Mouse (Mus musculus) ZHBTc4 (cell line): ENCODE measurements at regions not wholly inside any gene's neighbourhood (a gene's known extent, or its start where the extent isn't known, plus 50 kb on each side); places are given as distances from the start of the nearest gene placed in this dataset.
A peak's percentile ranks its signal among the peaks of the same experiment; 100 is the strongest.

Source experiments
- DNase-seq: peaks from one replicate; pipeline ENCODE4 v3.0.0-alpha.2; 2011; ENCODE audit warnings: low read depth, low spot score

DNA sequence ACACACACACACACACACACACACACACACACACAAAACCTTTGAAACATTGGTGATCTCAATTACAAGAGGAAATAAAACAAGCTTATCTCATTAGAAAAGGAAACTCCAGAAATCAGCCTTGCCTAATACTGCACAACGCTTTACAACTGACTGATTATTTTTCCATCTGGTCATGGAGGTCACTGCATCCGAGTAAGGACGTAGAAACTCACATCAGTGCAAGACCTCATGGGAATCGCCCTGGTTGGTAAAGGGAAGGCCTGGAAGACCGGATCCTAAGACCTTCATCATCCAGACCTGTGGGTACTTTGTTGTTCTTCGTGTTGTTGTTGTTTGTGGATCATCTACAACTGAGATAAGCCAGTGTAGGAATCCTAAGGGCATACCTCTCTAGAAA is 77.8 kb upstream of the Sestd1 start:
- DNase-seq: no peak

DNA sequence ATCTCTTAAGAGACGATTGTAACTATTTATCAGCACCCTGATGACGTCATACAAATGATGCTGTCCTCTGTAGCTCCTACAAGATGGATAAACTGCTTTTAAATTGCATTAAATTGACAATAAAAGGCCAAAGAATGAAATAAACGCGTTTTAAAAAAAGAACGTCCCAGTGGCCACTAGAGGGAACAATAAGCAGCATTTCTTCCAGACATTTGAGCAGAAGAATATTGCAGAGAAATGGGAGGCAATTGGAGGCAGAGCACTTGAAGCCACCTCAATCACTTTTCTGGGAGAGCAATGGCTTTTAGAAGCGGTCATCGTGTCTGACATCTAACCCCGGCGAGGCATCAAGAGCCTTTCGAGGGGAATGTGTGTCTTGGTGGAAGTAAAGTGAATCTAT is 76.4 kb upstream of the Sestd1 start:
- DNase-seq: no peak

DNA sequence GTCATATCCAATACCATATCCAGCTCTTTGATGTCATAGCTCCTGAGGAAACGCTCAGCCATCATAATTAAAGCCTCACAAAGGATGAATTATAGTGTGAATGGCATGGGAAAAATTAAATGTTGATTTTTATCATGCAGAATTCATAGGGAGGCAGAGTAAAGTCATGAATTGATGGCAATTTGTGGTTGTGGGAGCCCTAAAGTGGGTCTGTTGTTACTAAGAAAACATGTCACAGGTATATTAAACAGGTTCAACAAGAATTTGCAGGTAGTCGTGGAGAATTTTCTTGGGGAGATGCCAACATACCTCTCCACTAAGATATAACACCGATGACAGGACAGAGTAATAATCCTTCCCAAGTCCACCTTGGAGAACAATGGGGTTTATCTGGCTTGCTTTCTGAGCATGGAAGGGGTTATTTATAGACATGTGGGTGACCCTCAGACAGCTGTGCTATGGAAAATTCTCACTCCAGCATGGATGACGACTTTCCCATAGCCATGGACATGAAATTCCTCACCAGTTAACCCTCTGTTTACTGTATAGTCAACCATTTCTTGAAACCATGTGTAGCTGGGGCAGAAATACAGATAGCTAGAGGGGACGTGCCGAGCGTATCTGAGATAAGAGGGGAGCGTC is 71.7 kb upstream of the Sestd1 start:
- DNase-seq: no peak

DNA sequence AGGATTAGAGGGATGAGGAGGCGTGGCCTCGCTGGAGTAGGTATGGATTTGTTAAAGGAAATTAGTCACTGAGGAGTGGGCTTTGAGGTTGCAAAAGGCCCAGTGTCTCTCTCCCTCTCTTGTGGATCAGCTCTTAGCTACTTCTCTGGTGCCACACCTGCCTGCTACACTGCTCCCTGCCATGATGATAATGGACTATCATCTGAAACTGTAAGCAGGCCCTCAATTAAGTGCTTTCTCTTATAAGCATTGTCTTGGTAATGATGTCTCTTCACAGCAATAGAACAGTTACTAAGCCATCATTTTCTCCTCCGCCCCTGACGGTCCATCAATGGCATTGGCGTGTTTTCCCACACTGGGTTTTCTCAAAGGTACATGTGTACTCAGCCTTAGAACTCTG is 66.6 kb upstream of the Sestd1 start:
- DNase-seq: peak; percentile 25

DNA sequence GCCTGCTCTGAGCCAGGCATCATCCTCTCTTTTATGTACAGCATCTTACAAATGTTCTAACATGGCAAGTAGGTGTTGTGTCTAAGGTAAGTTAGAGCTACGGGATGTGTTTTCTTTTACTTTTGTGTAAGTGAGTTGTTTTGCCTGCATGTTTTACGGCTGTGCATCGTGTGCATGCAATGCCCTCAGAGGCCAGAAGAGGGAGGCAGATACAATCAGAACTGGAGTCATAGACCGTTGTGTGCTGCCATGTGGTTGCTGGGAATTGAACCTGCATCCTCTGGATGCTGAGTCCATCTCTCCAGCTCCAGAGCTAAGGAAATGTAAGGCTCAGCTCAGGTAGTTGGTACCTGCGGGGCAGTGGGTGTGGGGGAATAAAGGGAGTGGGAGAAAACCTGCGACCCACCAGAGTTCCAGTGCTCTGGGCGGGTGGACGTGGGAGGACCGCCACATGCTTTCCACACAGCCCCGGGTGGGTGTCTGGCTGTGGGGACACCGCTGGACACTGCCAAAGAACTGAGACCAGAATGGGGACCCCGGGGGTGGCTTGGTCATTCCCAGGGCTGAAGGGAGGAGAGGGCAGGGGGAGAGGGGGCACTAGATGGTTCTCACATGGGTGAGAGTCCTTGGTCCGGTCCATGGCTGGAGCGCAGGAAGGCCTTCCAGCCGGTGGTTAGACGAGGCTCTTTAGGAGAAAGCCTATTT is 63.5 kb upstream of the Sestd1 start:
- peak; percentile 79 for DNase-seq

DNA sequence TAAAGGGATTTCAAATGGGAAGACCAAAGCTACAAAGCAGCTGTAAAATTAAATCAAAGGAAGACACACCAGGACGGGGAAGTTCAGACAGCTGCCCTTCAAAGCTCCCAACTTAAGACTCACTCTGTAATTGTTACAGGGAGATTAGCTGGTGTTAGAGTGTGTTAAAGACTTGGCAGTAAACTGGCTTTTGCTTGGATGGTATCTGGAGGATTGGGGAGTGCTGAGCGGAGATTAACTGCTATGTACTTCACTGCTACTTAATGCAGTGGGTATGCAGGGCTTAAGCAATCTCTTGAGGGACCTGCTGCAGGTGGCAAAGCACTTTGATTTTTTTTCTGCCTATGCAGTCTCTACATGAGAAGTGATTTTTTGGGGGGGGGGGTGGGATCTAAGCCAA is 62.0 kb upstream of the Sestd1 start:
- no peak for DNase-seq

DNA sequence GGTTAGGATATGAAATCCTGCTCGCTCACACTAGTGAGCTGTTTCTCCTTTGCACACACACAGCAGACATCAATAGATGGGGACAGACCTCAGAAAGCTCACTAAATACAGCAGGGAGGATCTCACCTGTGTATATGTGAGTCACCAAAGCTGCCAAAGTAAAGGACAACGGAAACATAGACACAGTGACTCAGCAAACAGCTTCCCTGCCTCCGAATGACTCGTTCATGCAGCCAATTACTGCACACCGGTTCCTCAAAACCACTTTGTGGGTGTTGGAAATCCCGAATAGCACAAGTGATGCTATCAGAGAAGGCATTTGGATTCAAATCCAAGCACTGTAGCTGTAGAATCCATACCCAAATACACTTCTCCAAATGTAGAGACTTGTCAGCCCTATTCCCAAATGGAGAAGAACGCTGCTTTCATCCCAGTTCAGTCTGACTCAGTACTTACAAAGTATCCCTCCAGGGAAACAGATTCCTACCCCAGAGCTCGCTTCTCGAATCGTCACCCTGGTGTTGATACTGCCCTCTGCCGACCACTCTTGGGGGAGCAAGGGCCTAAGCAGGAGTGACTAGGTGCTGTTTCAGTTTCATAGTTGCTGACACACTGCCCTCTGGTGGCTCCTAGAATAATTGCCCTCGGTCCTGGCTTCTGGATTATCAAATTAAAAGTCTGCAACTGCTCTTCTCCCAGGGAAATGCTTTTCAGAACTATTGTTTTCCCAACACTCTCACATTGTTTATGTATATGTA is 61.4 kb upstream of the Sestd1 start:
- peak; percentile 96 for DNase-seq

DNA sequence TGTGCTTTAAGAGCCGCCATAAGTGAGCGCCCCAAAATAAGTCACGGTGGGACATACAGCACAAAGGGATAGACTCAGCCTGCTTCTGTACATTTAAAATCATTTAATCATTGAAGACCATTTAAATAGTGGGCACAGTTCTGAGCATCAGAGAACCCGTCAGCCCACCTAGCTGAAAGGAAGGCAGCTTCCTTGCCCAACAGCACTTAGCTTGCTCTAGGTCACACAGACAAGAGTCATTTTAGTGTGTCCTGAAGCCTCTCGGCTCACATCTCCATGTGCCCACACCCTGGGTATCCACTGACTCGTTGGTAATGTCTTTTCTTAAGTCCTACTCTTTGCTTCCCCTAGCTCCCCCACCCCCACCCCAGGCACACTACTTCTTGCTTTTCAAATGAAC is 59.7 kb upstream of the Sestd1 start:
- no peak for DNase-seq

DNA sequence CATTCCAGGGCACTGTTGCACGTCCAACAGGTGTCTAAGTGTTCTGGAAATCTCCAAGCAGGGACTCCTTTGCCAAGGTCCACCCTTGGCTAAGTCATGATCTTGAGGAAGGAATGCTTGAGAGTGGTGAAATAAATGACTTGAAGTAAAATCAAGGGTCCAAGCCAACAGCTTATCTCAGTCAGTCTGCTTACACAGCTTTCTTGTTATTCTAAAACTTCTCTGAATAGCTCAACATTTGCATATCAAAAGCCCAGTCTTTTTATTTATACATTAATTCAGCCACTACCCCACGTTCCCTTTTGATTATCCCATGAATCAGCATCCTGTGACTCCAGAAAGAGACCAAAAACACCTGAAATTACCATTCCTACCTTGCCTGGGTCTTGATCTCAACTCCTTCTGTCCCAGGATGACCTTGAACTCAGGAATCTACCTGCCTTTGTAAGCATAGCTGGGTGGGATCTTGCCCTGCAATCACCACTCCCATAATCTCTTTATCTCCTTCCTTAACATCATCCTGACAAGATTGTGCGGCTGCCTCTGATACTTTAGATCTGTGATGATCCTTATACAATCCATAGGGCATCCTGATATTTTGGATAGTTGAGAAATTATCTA is 57.5 kb upstream of the Sestd1 start:
- DNase-seq: peak; percentile 74

DNA sequence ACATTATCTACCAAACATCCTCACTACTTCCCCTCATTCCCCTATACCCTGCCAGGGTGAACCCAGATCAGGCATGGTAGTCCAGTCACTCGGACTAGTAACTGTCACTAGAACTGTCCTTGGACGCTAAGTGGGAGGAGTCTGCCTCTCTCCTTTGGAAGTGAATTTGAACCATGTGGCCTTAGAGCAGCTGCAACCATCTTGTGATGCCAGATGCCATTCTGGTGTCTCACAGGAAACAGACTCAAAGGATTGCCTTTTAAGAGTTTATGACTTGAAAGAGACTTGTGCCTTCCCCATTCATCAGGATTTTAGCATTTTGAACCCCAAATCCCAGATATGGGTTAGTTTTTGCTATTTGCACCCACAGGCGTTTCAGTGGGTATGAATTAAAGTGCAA is 56.9 kb upstream of the Sestd1 start:
- peak; percentile 34 for DNase-seq

DNA sequence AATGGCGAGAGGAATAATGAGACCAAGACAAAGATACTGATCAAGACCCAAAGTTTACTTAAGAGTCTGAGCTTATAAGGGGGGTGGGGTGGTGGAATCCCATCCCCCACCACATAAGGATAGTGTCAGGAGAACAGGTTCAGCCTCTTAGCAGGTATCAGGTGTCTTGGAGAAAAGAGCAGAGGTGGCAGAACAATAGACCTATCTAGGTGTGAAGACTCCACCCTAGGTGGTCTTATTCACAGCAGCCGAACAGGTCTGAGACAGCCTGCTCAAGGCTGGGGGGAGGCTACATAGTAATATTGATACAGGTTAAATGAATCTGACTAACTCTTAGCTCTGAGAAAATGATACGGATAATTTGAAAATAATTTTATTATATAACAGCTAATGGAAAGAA is 56.4 kb upstream of the Sestd1 start:
- DNase-seq: peak; percentile 21

DNA sequence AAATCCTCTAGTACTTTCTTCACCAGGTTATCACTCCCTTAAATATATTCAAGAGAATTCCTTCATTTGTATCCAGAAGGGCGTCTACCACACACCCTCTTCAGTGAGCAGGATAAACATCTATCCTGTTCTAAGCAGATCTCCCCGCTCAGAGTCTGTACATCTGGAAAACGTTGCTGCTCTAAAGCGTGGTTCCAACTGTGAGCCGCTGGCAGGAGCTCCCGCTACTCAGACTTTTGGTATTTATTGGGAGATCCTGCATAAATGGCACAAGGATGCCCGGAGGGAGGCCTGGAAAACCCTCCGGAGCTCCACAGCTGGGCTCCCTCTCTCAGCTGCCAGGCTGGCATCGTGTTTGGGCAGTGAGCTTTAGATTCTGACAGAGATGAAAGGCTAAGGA is 54.3 kb upstream of the Sestd1 start:
- DNase-seq: peak; percentile 46

DNA sequence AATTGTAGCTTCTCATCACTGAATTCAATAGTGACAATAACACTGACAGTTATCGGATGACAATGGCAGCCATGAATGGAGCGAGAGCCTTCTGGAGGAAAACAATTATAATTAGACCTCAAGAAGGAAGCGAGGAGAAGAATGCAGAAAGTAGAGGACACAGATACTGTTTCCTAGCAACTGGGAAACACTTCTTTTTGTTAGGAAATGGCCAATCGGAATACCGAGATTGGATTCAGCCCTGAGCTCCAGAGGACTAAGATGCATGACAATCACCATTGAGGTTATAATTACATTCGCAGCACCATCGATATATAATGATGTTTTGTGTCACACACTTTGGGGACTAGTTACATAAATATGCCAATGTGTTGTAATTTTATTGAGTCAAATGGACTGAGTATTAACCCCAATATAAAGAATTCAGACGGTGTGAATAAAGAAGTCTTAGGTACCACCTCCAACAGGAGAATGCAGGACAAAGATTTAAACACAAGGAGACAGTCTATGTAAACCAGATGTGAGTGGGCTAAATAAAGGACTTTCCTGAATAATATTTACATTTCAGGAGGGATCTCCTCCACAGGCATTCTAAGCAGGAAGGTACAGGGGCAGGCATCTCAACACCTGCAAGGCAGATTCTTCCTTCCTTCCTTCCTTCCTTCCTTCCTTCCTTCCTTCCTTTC is 53.1 kb upstream of the Sestd1 start:
- DNase-seq: peak; percentile 35
